In the genomic region with DNA sequence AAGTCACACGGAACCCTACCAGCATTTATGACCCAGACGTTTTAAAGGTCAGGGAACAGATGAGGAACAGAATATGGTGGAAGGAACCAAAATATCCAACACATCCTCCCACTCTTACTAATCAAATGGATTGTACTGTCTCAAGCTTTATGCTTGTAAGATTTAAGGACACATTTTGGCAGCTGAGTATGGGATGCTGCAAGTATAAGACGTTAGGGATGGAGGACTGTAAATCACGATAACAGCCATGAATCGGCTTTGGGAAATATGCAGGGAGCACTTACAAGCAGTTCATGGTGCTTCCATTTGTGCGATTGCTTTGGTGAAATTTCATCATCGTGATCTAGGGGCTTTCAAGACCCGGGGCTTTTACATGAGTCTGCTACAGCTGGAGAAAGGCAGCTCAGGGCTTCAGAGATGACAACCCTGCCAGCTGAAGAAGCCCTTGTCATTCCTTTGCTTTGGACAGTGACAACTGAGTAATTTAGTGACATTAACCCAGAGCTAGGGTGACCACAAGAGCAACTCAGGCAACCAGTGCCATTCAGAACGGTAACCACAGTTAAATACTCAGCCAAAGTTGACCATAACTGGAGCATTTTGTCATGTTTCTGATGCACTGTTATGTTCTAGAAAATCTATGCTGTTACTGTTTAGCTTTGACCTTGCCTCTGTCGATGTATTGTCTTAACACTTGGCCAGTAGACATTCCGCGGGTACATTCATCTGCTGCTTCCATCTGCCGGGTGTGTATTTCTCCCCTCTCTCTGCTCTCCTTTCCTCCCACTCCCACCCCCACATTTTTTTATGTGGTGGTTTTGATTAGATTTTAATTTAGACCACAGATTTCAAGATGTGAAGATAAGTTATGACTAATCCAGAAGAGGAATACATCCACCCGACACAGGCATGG, we compare ENCODE assay signal across 15 mouse cellular contexts.
"Had no signal": no experiment of that assay in that cellular context is flagged by ENCODE, and none has a peak within 500 bp of the region (broad histone marks: within the 10 kb centered on the region; RNA-seq: fewer than 3 reads in every experiment).

No protein-coding gene starts in this region.

- H3K4me3 ChIP-seq: intestine, embryonic 15.5 days; limb, embryonic 15.5 days; liver, embryonic 13.5 days; lung, embryonic 15.5 days; megakaryocyte, embryonic 14.5 days; midbrain, embryonic 15.5 days had no signal

- H3K9me3 ChIP-seq: intestine, embryonic 15.5 days; limb, embryonic 15.5 days; liver, embryonic 13.5 days; lung, embryonic 15.5 days; megakaryocyte, embryonic 14.5 days; midbrain, embryonic 15.5 days had no signal

- H3K9ac ChIP-seq: intestine, embryonic 15.5 days; limb, embryonic 15.5 days; liver, embryonic 13.5 days; liver, postnatal 0 days; lung, embryonic 15.5 days; midbrain, embryonic 15.5 days had no signal

- H3K4me2 ChIP-seq: intestine, embryonic 15.5 days; limb, embryonic 15.5 days; liver, embryonic 13.5 days; lung, embryonic 15.5 days; midbrain, embryonic 11.5 days; midbrain, embryonic 15.5 days had no signal

- H3K27me3 ChIP-seq: intestine, embryonic 15.5 days; limb, embryonic 15.5 days; liver, embryonic 13.5 days; lung, embryonic 15.5 days; megakaryocyte, embryonic 14.5 days; midbrain, embryonic 15.5 days had no signal

- ATAC-seq: intestine, embryonic 15.5 days; liver, postnatal 0 days; midbrain, embryonic 15.5 days had no signal

- H3K4me1 ChIP-seq: intestine, embryonic 15.5 days; limb, embryonic 15.5 days; liver, embryonic 13.5 days; lung, embryonic 15.5 days; megakaryocyte, embryonic 14.5 days; midbrain, embryonic 15.5 days had no signal

- DNase-seq: kidney, adult 18-20 months; kidney, postnatal 4 days; liver, embryonic 13.5 days; liver, postnatal 0 days; lung, postnatal 14 days; right cerebral cortex, postnatal 14 days; thymus, adult 18-20 months; thymus, postnatal 14 days had no signal

- H3K27ac ChIP-seq: intestine, embryonic 15.5 days; limb, embryonic 15.5 days; liver, embryonic 13.5 days; lung, embryonic 15.5 days; macrophage; midbrain, embryonic 15.5 days had no signal

- H3K36me3 ChIP-seq: intestine, embryonic 15.5 days; limb, embryonic 15.5 days; liver, embryonic 13.5 days; lung, embryonic 15.5 days; midbrain, embryonic 15.5 days had no signal
